Mouse (Mus musculus) MEL (cell line): Measurements from ENCODE around the gene Btbd17. TPM values are rescaled to one million over a fixed set of nuclear protein-coding genes. Genes with fewer than 3 reads are reported as not detected.

ENCODE experiments used
- DNase-seq: peaks from one replicate; pipeline ENCODE4 v3.0.0; 2011; ENCODE audit warnings: low read depth, low spot score
- H3K27ac ChIP-seq: 2 replicates; pipeline ENCODE4 v1.5.1; 2012; ENCODE audit warnings: low read depth, mild to moderate bottlenecking, control low read depth, low read length, moderate library complexity; ENCODE audit not compliant: control insufficient read depth
- H3K27me3 ChIP-seq, 2 experiments: fragments of 150-350 bp in 1 of 2; sonication (generic) in 1 of 2; 2 replicates each; pipeline ENCODE4 v1.6.1; 2012; ENCODE audit warnings: low read length in 2 of 2, mild to moderate bottlenecking in 2 of 2, improper control_type of control experiment in 1 of 2, moderate library complexity in 1 of 2; ENCODE audit not compliant: insufficient read depth in 2 of 2, control insufficient read depth in 1 of 2
- H3K36me3 ChIP-seq, 2 experiments: 2 replicates each; pipeline ENCODE4 v1.6.1; 2012 to 2014; ENCODE audit warnings: low read length in 2 of 2, improper control_type of control experiment in 1 of 2, inconsistent platforms in 1 of 2, mild to moderate bottlenecking in 1 of 2; ENCODE audit not compliant: insufficient read depth in 2 of 2, control insufficient read depth in 1 of 2
- H3K4me1 ChIP-seq, 2 experiments: fragments of 150-350 bp in 1 of 2; sonication (generic) in 1 of 2; 2 replicates each; pipeline ENCODE4 v1.6.1; 2012; ENCODE audit warnings: low read length in 2 of 2, improper control_type of control experiment in 1 of 2, mild to moderate bottlenecking in 1 of 2; ENCODE audit not compliant: insufficient read depth in 2 of 2, control insufficient read depth in 1 of 2
- H3K4me3 ChIP-seq, 2 experiments: fragments of 150-350 bp in 1 of 2; sonication (generic) in 1 of 2; 2 replicates each; pipeline ENCODE4 v1.5.1; 2012; ENCODE audit warnings: low read depth in 2 of 2, low read length in 2 of 2, mild to moderate bottlenecking in 2 of 2, moderate library complexity in 2 of 2, control low read depth in 1 of 2, improper control_type of control experiment in 1 of 2; ENCODE audit not compliant: control insufficient read depth in 1 of 2, insufficient read depth in 1 of 2
- H3K79me2 ChIP-seq: 2 replicates; pipeline ENCODE4 v1.6.1; 2012; ENCODE audit warnings: mild to moderate bottlenecking, low read length, moderate library complexity; ENCODE audit not compliant: control insufficient read depth, poor library complexity, insufficient read depth
- H3K9ac ChIP-seq: 2 replicates; pipeline ENCODE4 v1.6.1; 2012; ENCODE audit warnings: low read depth, mild to moderate bottlenecking, control low read depth, low read length, moderate library complexity; ENCODE audit not compliant: control insufficient read depth, poor library complexity, severe bottlenecking
- H3K9me3 ChIP-seq: fragments of 150-350 bp; sonication (generic); replicated peaks from 2 replicates; pipeline ENCODE4 v1.6.1; 2012; ENCODE audit warnings: mild to moderate bottlenecking, low read length, improper control_type of control experiment, moderate library complexity; ENCODE audit not compliant: insufficient read depth
- CHD1 ChIP-seq: IDR thresholded peaks from 2 replicates; pipeline ENCODE4 v1.6.1; 2012; ENCODE audit warnings: low read depth, mild to moderate bottlenecking, inconsistent platforms, low read length, improper control_type of control experiment
- CHD2 ChIP-seq: IDR thresholded peaks from 2 replicates; pipeline ENCODE4 v1.6.1; 2011; ENCODE audit warnings: low read length, improper control_type of control experiment
- EP300 ChIP-seq, 2 experiments: IDR thresholded peaks; 2 replicates each; pipeline ENCODE4 v1.6.1; 2011; ENCODE audit warnings: improper control_type of control experiment in 2 of 2, low read length in 2 of 2, low read depth in 1 of 2, mild to moderate bottlenecking in 1 of 2
- GABPA ChIP-seq: IDR thresholded peaks from 2 replicates; pipeline ENCODE4 v1.6.1; 2012; ENCODE audit warnings: low read depth, mild to moderate bottlenecking, inconsistent platforms, low read length, improper control_type of control experiment, moderate library complexity
- HCFC1 ChIP-seq: IDR thresholded peaks from 2 replicates; pipeline ENCODE4 v1.6.1; 2012; ENCODE audit warnings: low read depth, mild to moderate bottlenecking, inconsistent platforms, low read length, improper control_type of control experiment, moderate library complexity
- KAT2A ChIP-seq: conservative IDR thresholded peaks from 2 replicates; pipeline ENCODE4 v1.6.1; 2012; ENCODE audit warnings: low read depth, low read length, improper control_type of control experiment, inconsistent platforms
- MAFK ChIP-seq: IDR thresholded peaks from 2 replicates; pipeline ENCODE4 v1.6.1; 2011; ENCODE audit warnings: low read depth, mild to moderate bottlenecking, low read length, improper control_type of control experiment, borderline replicate concordance
- MAZ ChIP-seq: IDR thresholded peaks from 2 replicates; pipeline ENCODE4 v1.6.1; 2012; ENCODE audit warnings: low read depth, mild to moderate bottlenecking, inconsistent platforms, low read length, improper control_type of control experiment
- MXI1 ChIP-seq: IDR thresholded peaks from 2 replicates; pipeline ENCODE4 v1.6.1; 2011; ENCODE audit warnings: mild to moderate bottlenecking, low read depth, low read length, improper control_type of control experiment
- MYC ChIP-seq: IDR thresholded peaks from 2 replicates; pipeline ENCODE4 v1.6.1; 2011; ENCODE audit warnings: low read depth, mild to moderate bottlenecking, low read length, improper control_type of control experiment, moderate library complexity
- NELFE ChIP-seq: IDR thresholded peaks from 2 replicates; pipeline ENCODE4 v1.6.1; 2011; ENCODE audit warnings: low read depth, low read length, improper control_type of control experiment
- NRF1 ChIP-seq: IDR thresholded peaks from 2 replicates; pipeline ENCODE4 v1.6.1; 2014; ENCODE audit warnings: low read depth, mild to moderate bottlenecking, inconsistent platforms, low read length, improper control_type of control experiment, moderate library complexity; ENCODE audit not compliant: poor library complexity, insufficient read depth, severe bottlenecking
- POLR2AphosphoS2 ChIP-seq: IDR thresholded peaks from 2 replicates; pipeline ENCODE4 v1.6.1; 2011; ENCODE audit warnings: low read length, improper control_type of control experiment
- RAD21 ChIP-seq: IDR thresholded peaks from 2 replicates; pipeline ENCODE4 v1.6.1; 2011; ENCODE audit warnings: mild to moderate bottlenecking, low read depth, low read length, improper control_type of control experiment
- RCOR1 ChIP-seq: IDR thresholded peaks from 2 replicates; pipeline ENCODE4 v1.6.1; 2012; ENCODE audit warnings: low read depth, mild to moderate bottlenecking, inconsistent platforms, low read length, improper control_type of control experiment
- SIN3A ChIP-seq: IDR thresholded peaks from 2 replicates; pipeline ENCODE4 v1.6.1; 2012; ENCODE audit warnings: low read length, improper control_type of control experiment, inconsistent platforms
- TCF12 ChIP-seq: IDR thresholded peaks from 2 replicates; pipeline ENCODE4 v1.6.1; 2014; ENCODE audit warnings: low read depth, mild to moderate bottlenecking, inconsistent platforms, low read length, improper control_type of control experiment, moderate library complexity
- USF1 ChIP-seq: IDR thresholded peaks from 2 replicates; pipeline ENCODE4 v1.6.1; 2014; ENCODE audit warnings: low read depth, mild to moderate bottlenecking, inconsistent platforms, low read length, improper control_type of control experiment, moderate library complexity
- USF2 ChIP-seq, 2 experiments: IDR thresholded peaks; 2 replicates each; pipeline ENCODE4 v1.6.1; 2011 to 2012; ENCODE audit warnings: improper control_type of control experiment in 2 of 2, low read length in 2 of 2, borderline replicate concordance in 1 of 2, inconsistent platforms in 1 of 2, low read depth in 1 of 2, mild to moderate bottlenecking in 1 of 2; ENCODE audit not compliant: insufficient read depth in 1 of 2
- ZKSCAN1 ChIP-seq: IDR thresholded peaks from 2 replicates; pipeline ENCODE4 v1.6.1; 2012; ENCODE audit warnings: low read depth, mild to moderate bottlenecking, inconsistent platforms, low read length, improper control_type of control experiment, moderate library complexity
- ZMIZ1 ChIP-seq: IDR thresholded peaks from 2 replicates; pipeline ENCODE4 v1.6.1; 2012; ENCODE audit warnings: low read depth, mild to moderate bottlenecking, inconsistent platforms, low read length, improper control_type of control experiment, moderate library complexity
- polyA plus RNA-seq, 2 experiments: library from polyadenylated mRNA; stranded (reverse) in 1 of 2; unstranded in 1 of 2; fragments of >175 nt in 1 of 2; fragments of >200 nt in 1 of 2; gene quantifications; 2 replicates each; pipeline versions ENCODE4 v1.2.1 to v1.2.4; 2012; ENCODE audit warnings: low replicate concordance in 2 of 2, low read depth in 1 of 2; ENCODE audit not compliant: insufficient read length in 2 of 2, insufficient read depth in 1 of 2, missing spikeins in 1 of 2
- total RNA-seq: library from RNA; depleted of rRNA; stranded (reverse); fragments of 300-350 nt; gene quantifications from 2 replicates; pipeline ENCODE4 v1.2.3, GENCODE M21; 2012

Gene Btbd17
- total and polyA plus RNA-seq, 3 experiments = not detected

- Histone ChIP-seq H3K9me3 (no peaks in the 10 kb centered on the region), H3K4me3 (no peak overlapping the region)
Observed at GRCm38 (mm10) chr11:114826686-114827085, 30.9 kb upstream of the Btbd17 start.

GRCm38 (mm10) chr11:114823199-114823725 is 27.5 kb upstream of the Btbd17 start:
- Histone ChIP-seq H3K27ac (no peak overlapping the region), H3K36me3 (no peaks in the 10 kb centered on the region), H3K9ac (no peak overlapping the region), H3K27me3 (no peaks in the 10 kb centered on the region), H3K79me2 (no peaks in the 10 kb centered on the region), H3K4me1 (no peaks in the 10 kb centered on the region), H3K4me3 (no peak overlapping the region), H3K9me3 (no peaks in the 10 kb centered on the region)
- TF ChIP-seq MYC (no peak), ZKSCAN1 (no peak), KAT2A (no peak), RCOR1 (no peak), ZMIZ1 (no peak), GABPA (no peak), MAFK (no peak), MXI1 (no peak), USF1 (no peak), CHD1 (no peak), CHD2 (no peak), MAZ (no peak), USF2 (IDR thresholded peaks at IDR 0.05; ENCODE audit: borderline replicate concordance in 1 of 2, insufficient read depth in 1 of 2, low read depth in 1 of 2, low read length in 2 of 2) (no peak), SIN3A (no peak), RAD21 (no peak), HCFC1 (no peak), NRF1 (no peak), POLR2AphosphoS2 (no peak)
- DNase-seq = no peak

More at GRCm38 (mm10) chr11:114826686-114827085, 30.9 kb upstream of the Btbd17 start:
- Histone ChIP-seq H3K4me1 (no peaks in the 10 kb centered on the region), H3K27me3 (no peaks in the 10 kb centered on the region), H3K36me3 (no peaks in the 10 kb centered on the region), H3K27ac (no peak overlapping the region), H3K9ac (no peak overlapping the region), H3K79me2 (no peaks in the 10 kb centered on the region)
- DNase-seq = no peak
- no peak for TF ChIP-seq MAFK
- TF ChIP-seq NELFE = no peak
- TF ChIP-seq RAD21 = no peak
- TF ChIP-seq TCF12 = no peak
- TF ChIP-seq EP300 (IDR thresholded peaks at IDR 0.05; ENCODE audit: low read depth in 1 of 2, low read length in 2 of 2) = no peak
